Mouse (Mus musculus): Measurements from ENCODE around the gene Socs7. TPM values are rescaled to one million over a fixed set of nuclear protein-coding genes. Genes with fewer than 3 reads are reported as not detected.

The Socs7 gene
- total RNA-seq, 2 experiments from 2014 or later = 88.1 to 90.7 TPM

GRCm38 (mm10) chr11:97434704-97435454 is 72.5 kb downstream of the Socs7 start:
- DNase-seq (ENCODE audit: low spot score in 2 of 2) = peak; percentile 32 to 62
- intact Hi-C loops (cut with DNase I) = loop anchor here (5.0 kb wide), 1 partner anchor 32 kb away; no protein-coding TSS in a partner anchor

- no peak for DNase-seq (ENCODE audit: low spot score in 2 of 2)
- intact Hi-C loops (cut with DNase I) = no loop called here
Measured at GRCm38 (mm10) chr11:97435808-97436491, 73.6 kb downstream of the Socs7 start.

GRCm38 (mm10) chr11:97437745-97438144 is 75.4 kb downstream of the Socs7 start:
- intact Hi-C loops (cut with DNase I) = no loop called here
- DNase-seq (ENCODE audit: low spot score in 2 of 2) = peak; percentile 68 to 73

GRCm38 (mm10) chr11:97438868-97439267 is 76.5 kb downstream of the Socs7 start:
- no peak for DNase-seq (ENCODE audit: low spot score in 2 of 2)
- intact Hi-C loops (cut with DNase I) = no loop called here

- no peak for DNase-seq (ENCODE audit: low spot score in 2 of 2)
- intact Hi-C loops (cut with DNase I) = no loop called here
Measured at GRCm38 (mm10) chr11:97439935-97440334, 77.6 kb downstream of the Socs7 start.

- intact Hi-C loops (cut with DNase I) = no loop called here
- DNase-seq (ENCODE audit: low spot score in 2 of 2) = no peak
Measured at GRCm38 (mm10) chr11:97440441-97440881, 78.1 kb downstream of the Socs7 start.

GRCm38 (mm10) chr11:97441036-97441657 is 78.8 kb downstream of the Socs7 start:
- DNase-seq (ENCODE audit: low spot score in 2 of 2) = no peak
- intact Hi-C loops (cut with DNase I) = no loop called here

- intact Hi-C loops (cut with DNase I) = no loop called here
Measured at GRCm38 (mm10) chr11:97441658-97442125, 79.3 kb downstream of the Socs7 start.

GRCm38 (mm10) chr11:97442891-97443675 is 80.7 kb downstream of the Socs7 start:
- DNase-seq (ENCODE audit: low spot score in 2 of 2) = no peak
- intact Hi-C loops (cut with DNase I) = no loop called here

More at GRCm38 (mm10) chr11:97441658-97442125, 79.3 kb downstream of the Socs7 start:
- no peak for DNase-seq (ENCODE audit: low spot score in 2 of 2)

GRCm38 (mm10) chr11:97445596-97445995 is 83.2 kb downstream of the Socs7 start:
- intact Hi-C loops (cut with DNase I) = no loop called here
- no peak for DNase-seq (ENCODE audit: low spot score in 2 of 2)

- intact Hi-C loops (cut with DNase I) = no loop called here
- DNase-seq (ENCODE audit: low spot score in 2 of 2) = no peak
Measured at GRCm38 (mm10) chr11:97445999-97446511, 83.7 kb downstream of the Socs7 start.

- no peak for DNase-seq (ENCODE audit: low spot score in 2 of 2)
- intact Hi-C loops (cut with DNase I) = no loop called here
Measured at GRCm38 (mm10) chr11:97447979-97448378, 85.6 kb downstream of the Socs7 start.

Other genes with a start within 250 kb of the Socs7 start
- gene Tbx21, start 247.2 kb upstream of the Socs7 start, total RNA-seq (2021) = under 1 TPM in 1 of 2 experiments, not detected in 1; 0.13 TPM
- gene Tbkbp1, start 211.1 kb upstream of the Socs7 start, total RNA-seq (2021) = 10 to 100 TPM; 46.4 to 49.4 TPM
- gene Kpnb1, start 174.7 kb upstream of the Socs7 start, total RNA-seq (2021) = 100 to 1,000 TPM; 111 to 113 TPM
- gene Npepps, start 81.9 kb upstream of the Socs7 start, total RNA-seq (2021) = 100 to 1,000 TPM; 134 to 144 TPM
- gene Mrpl45, start 46.8 kb upstream of the Socs7 start, total RNA-seq (2021) = 10 to 100 TPM; 18.2 to 20.7 TPM
- under 1 TPM; 0.18 to 0.19 TPM for gene Gpr179, start 10.5 kb upstream of the Socs7 start, total RNA-seq (2021)
- 10 to 100 TPM; 70.1 to 71.4 TPM for gene Arhgap23, start 53.0 kb downstream of the Socs7 start, total RNA-seq (2021)
- under 1 TPM in 1 of 2 experiments, not detected in 1; 0.23 TPM for gene 4933428G20Rik, start 137.8 kb downstream of the Socs7 start, total RNA-seq (2021)
- 100 to 1,000 TPM; 341 to 382 TPM for gene Srcin1, start 213.6 kb downstream of the Socs7 start, total RNA-seq (2021)

Measured in left cerebral cortex, postnatal 14 days (tissue).